Mouse (Mus musculus) ES-Bruce4 (cell line): Measurements from ENCODE around the gene Acot7. TPM values are rescaled to one million over a fixed set of nuclear protein-coding genes. Genes with fewer than 3 reads are reported as not detected.

ENCODE experiments used
- H3K27ac ChIP-seq: 2 replicates; pipeline ENCODE4 v1.5.1; 2012; ENCODE audit warnings: low read length, inconsistent platforms; ENCODE audit not compliant: insufficient read depth
- H3K27me3 ChIP-seq: 2 replicates; pipeline ENCODE4 v1.6.1; 2012; ENCODE audit warnings: mild to moderate bottlenecking, low read length, inconsistent platforms; ENCODE audit not compliant: control insufficient read depth, poor library complexity, insufficient read depth, severe bottlenecking
- H3K36me3 ChIP-seq: 2 replicates; pipeline ENCODE4 v1.6.1; 2012; ENCODE audit warnings: inconsistent platforms, mild to moderate bottlenecking, low read length, moderate library complexity; ENCODE audit not compliant: control insufficient read depth, poor library complexity, insufficient read depth, severe bottlenecking
- H3K4me1 ChIP-seq: one replicate; pipeline ENCODE4 v1.8.1; 2011; ENCODE audit warnings: low read length; ENCODE audit not compliant: control insufficient read depth, insufficient read depth
- H3K4me3 ChIP-seq: 2 replicates; pipeline ENCODE4 v1.5.1; 2011; ENCODE audit warnings: low read depth, mild to moderate bottlenecking, low read length
- H3K9ac ChIP-seq: 2 replicates; pipeline ENCODE4 v1.6.1; 2012; ENCODE audit warnings: low read depth, mild to moderate bottlenecking, inconsistent platforms; ENCODE audit not compliant: poor library complexity, severe bottlenecking
- H3K9me3 ChIP-seq: replicated peaks from 2 replicates; pipeline ENCODE4 v1.6.1; 2012; ENCODE audit warnings: mild to moderate bottlenecking, low read length, inconsistent platforms; ENCODE audit not compliant: control insufficient read depth, poor library complexity, insufficient read depth, severe bottlenecking
- CTCF ChIP-seq: IDR thresholded peaks from one replicate; pipeline ENCODE4 v1.8.1; 2011; ENCODE audit warnings: low read depth, low read length
- EP300 ChIP-seq: IDR thresholded peaks from 2 replicates; pipeline ENCODE4 v1.6.1; 2011; ENCODE audit warnings: low read depth, low read length; ENCODE audit not compliant: insufficient read depth
- POLR2A ChIP-seq: IDR thresholded peaks from one replicate; pipeline ENCODE4 v1.8.1; 2011; ENCODE audit warnings: low read length; ENCODE audit not compliant: insufficient read depth
- polyA plus RNA-seq: library from polyadenylated mRNA; stranded (reverse); fragments of >200 nt; gene quantifications from 2 replicates; pipeline ENCODE4 v1.2.4, GENCODE M21; 2011; ENCODE audit warnings: low read depth; ENCODE audit not compliant: missing spikeins, insufficient read depth, insufficient read length

Acot7 gene
- polyA plus RNA-seq, 1 experiment = 49.5 TPM

DNA sequence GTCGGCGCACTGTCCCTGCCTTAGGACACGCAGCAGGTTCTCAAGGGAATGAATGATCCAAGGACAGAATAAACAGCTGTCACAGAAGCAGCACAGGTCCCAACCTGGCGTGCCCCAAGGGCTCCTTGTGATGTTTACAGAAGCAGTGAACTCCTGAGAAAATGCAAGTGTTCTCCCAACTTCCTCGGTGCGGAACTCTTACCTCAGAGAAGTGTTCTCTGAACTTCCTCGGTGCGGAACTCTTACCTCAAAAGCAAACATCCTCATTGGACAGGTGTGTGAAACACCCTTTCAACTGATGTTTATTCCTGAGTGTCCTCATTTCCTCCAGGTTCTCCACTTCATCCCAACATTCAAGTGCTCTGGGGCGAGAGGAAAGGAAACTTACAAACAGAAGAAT, 4.0 kb upstream of the Acot7 start:
- Histone ChIP-seq H3K27me3 (no peaks in the 10 kb centered on the region), H3K9ac (no peak overlapping the region), H3K36me3 (no peaks in the 10 kb centered on the region), H3K4me3 (no peak overlapping the region), H3K9me3 (no peaks in the 10 kb centered on the region), H3K27ac (no peak overlapping the region), H3K4me1 (no peaks in the 10 kb centered on the region)
- TF ChIP-seq EP300 (no peak), POLR2A (no peak), CTCF (no peak)

DNA sequence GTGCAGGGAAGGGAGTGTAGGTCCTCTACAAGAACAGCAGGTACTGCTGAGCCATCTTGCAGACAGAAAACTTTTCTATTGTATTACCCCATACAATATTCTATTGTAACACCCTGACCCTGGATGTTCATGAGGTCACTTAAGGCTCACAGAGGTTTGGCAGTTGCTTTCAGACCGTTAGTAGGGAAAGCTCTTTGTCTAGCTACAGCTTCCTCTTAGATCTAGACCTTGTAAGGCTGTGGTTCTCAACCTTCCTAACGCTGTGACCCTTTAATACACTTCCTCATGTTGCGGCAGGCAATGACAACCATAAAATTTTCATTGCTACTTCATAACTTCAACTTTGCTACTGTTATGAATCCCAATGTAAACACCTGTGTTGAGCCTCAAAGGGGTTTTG, 1.3 kb upstream of the Acot7 start:
- Histone ChIP-seq H3K4me3 (no peak overlapping the region), H3K9me3 (no peaks in the 10 kb centered on the region), H3K27me3 (no peaks in the 10 kb centered on the region), H3K9ac (no peak overlapping the region), H3K27ac (no peak overlapping the region), H3K36me3 (peaks cover 3% of the 10 kb centered on the region; the same call in 1 of the 2 replicates), H3K4me1 (no peaks in the 10 kb centered on the region)
- TF ChIP-seq CTCF (no peak), POLR2A (no peak), EP300 (no peak)

DNA sequence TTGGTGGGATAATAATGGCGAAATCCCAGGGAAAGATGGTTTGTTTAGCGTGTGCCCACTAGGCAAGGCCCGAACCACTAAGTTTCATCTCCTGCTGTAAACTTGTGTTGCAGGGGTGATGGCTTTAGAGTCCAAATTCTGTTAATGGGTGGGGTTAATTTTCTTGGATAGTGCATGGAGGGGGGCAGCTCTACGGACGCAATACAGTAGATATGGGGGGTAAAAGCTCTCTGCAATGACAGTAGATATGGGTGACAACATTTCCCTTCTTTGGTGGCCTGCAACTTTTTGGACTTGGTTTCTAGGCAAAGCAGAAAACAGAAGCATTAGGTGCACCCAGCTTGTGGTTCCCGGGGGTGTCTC, 779 bp upstream of the Acot7 start:
- Histone ChIP-seq H3K27me3 (no peaks in the 10 kb centered on the region), H3K4me3 (peak overlapping the region; percentile 69), H3K27ac (no peak overlapping the region), H3K36me3 (peaks cover 3% of the 10 kb centered on the region; the same call in 1 of the 2 replicates), H3K4me1 (no peaks in the 10 kb centered on the region), H3K9ac (peak overlapping the region; percentile 96), H3K9me3 (no peaks in the 10 kb centered on the region)
- TF ChIP-seq CTCF (no peak), EP300 (no peak), POLR2A (no peak)

DNA sequence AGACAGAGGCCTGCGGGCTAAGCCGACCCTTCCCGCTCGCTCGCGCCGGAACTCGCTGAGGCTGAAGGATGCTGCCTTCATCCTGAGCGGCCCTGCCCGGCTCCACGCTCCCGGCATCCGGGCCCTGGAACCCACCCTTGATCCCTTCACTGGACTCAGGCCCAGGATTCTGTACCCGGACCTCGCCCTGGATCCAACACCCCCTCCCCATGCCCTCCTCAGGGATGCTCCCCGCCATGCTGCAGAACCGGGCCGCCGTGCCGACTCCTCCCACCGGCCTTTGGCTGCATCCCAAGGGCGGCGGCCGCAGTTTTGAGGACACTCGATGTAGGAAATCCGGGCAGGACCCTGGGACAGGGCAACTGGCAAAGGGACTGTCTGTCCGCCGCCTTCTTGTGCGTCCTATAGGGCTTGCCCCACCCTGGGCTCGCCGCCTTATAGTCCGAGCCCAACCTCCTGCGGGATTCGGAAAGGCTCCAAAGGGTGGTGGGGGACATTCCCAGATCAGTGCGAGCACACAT, 470 bp downstream of the Acot7 start:
- peaks cover 3% of the 10 kb centered on the region; the same call in 1 of the 2 replicates for H3K36me3 ChIP-seq
- H3K4me1 ChIP-seq = no peaks in the 10 kb centered on the region
- TF ChIP-seq CTCF (no peak), POLR2A (no peak), EP300 (no peak)
- peak overlapping the region; percentile 96 for H3K9ac ChIP-seq
- H3K27ac ChIP-seq = no peak overlapping the region
- no peaks in the 10 kb centered on the region for H3K9me3 ChIP-seq
- H3K4me3 ChIP-seq = peak overlapping the region; percentile 73
- H3K27me3 ChIP-seq = no peaks in the 10 kb centered on the region

DNA sequence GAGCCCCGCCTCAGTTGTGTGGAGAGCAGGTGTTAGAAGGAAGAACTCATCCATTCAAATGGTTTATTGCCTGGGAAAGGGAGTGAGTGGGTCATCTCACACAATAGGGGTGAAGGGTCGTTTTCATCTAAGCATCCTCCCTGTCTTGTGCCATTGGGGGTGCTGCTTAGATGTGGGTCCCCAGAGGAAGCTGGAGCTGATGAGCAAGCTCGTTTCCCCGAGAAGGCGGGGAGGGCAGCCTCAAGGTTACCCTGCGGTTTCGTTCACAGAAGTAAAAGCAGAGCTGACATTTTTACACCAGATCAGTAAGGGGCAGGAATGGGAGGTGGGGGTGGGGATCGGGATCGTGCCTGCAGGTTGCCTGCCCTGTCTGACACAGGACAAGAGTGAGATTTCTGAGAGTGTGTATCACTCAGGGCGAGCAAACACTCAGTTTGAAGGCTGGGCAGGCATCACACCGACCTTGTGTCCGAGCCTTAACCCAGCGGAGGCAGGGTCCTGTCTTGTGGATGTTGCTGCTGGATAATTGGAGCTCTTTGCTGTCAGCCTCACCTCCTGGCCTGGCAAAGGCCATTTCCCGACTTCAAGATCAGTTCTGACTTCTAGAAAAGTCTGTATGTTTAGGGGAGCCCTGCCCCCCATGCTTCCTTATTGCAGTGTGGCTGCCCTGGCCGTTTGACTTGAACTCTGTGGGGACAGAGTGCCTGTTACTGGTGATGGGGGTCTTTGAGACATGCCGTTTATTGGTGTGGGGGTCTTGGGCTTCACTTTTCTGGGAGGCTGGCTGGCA, 1.2 kb downstream of the Acot7 start:
- H3K9me3 ChIP-seq = no peaks in the 10 kb centered on the region
- TF ChIP-seq EP300 = no peak
- no peak for TF ChIP-seq POLR2A
- no peak for TF ChIP-seq CTCF
- H3K27ac ChIP-seq = no peak overlapping the region
- peak overlapping the region; percentile 73 for H3K4me3 ChIP-seq
- H3K36me3 ChIP-seq = peaks cover 3% of the 10 kb centered on the region; the same call in 1 of the 2 replicates
- H3K27me3 ChIP-seq = no peaks in the 10 kb centered on the region
- H3K4me1 ChIP-seq = no peaks in the 10 kb centered on the region
- H3K9ac ChIP-seq = peak overlapping the region; percentile 96

DNA sequence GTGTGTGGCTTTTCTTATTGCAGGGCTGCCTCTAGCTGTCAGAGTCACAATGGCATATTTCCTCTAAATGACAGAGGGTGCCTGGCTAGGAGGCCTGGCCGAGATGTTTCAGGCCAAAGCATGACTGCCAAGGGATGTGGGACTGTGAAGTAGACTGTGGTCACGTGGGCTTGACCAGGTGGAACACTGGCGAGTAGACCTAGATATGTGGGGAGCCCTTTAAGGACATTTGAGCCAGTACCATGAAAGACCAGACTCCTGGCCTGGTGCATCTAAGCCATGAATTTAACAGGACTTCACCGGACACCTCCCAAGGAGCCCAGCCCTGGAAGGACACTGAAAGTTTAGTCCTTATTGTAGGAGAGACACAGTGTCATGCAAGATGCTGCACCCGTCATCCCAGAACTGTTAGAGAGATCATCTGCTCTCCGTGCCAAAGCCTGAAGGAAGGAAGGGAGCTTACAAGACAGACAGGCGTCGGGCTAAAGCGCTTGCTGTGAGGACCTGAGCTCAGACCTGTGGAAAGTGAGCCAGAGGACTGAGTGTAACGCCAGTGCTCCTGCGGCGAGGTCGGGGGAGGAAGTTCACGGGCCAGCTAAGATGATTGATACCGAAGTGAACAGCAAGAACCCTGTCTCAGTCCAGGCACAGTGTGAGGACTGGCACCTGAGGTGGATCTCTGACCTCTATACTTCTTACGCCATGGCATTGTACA, 2.2 kb downstream of the Acot7 start:
- H3K9me3 ChIP-seq = no peaks in the 10 kb centered on the region
- H3K27me3 ChIP-seq = no peaks in the 10 kb centered on the region
- no peak overlapping the region for H3K27ac ChIP-seq
- no peaks in the 10 kb centered on the region for H3K4me1 ChIP-seq
- H3K36me3 ChIP-seq = peaks cover 3% of the 10 kb centered on the region; the same call in 1 of the 2 replicates
- no peak for TF ChIP-seq CTCF
- no peak for TF ChIP-seq POLR2A
- TF ChIP-seq EP300 = no peak
- no peak overlapping the region for H3K9ac ChIP-seq
- no peak overlapping the region for H3K4me3 ChIP-seq
